Mouse (Mus musculus): ENCODE results near the gene Ppp2r2c. TPM values are rescaled to one million over a fixed set of nuclear protein-coding genes. Genes with fewer than 3 reads are reported as not detected.

Gene Ppp2r2c
- total RNA-seq, 2 experiments from 2014 or later: 298 to 304 TPM

- DNase-seq (ENCODE audit: low spot score in 2 of 2): no peak
These were observed 110.7 kb downstream of the Ppp2r2c start for GRCm38 (mm10) chr5:36979001-36979400.

- DNase-seq (ENCODE audit: low spot score in 2 of 2): no peak
These were observed 111.3 kb downstream of the Ppp2r2c start for GRCm38 (mm10) chr5:36979631-36980030.

- DNase-seq (ENCODE audit: low spot score in 2 of 2): no peak
These were observed 114.0 kb downstream of the Ppp2r2c start for GRCm38 (mm10) chr5:36982271-36982670.

GRCm38 (mm10) chr5:36986617-36987016 lies 118.3 kb downstream of the Ppp2r2c start:
- DNase-seq (ENCODE audit: low spot score in 2 of 2): no peak

- DNase-seq (ENCODE audit: low spot score in 2 of 2): no peak
These were observed 119.9 kb downstream of the Ppp2r2c start for GRCm38 (mm10) chr5:36988124-36988780.

GRCm38 (mm10) chr5:36988781-36989624 lies 120.7 kb downstream of the Ppp2r2c start, which contains the start of gene Wfs1:
Gene Wfs1 (minus strand): TSS chr5:36989205.
- DNase-seq (ENCODE audit: low spot score in 2 of 2): peak; percentile 92 to 95

- no peak for DNase-seq (ENCODE audit: low spot score in 2 of 2)
These were observed 121.3 kb downstream of the Ppp2r2c start for GRCm38 (mm10) chr5:36989625-36989977.

- DNase-seq (ENCODE audit: low spot score in 2 of 2): no peak
These were observed 121.9 kb downstream of the Ppp2r2c start for GRCm38 (mm10) chr5:36990196-36990595.

- DNase-seq (ENCODE audit: low spot score in 2 of 2): no peak
These were observed 122.5 kb downstream of the Ppp2r2c start for GRCm38 (mm10) chr5:36990631-36991350.

GRCm38 (mm10) chr5:36996410-36996809 lies 128.1 kb downstream of the Ppp2r2c start:
- no peak for DNase-seq (ENCODE audit: low spot score in 2 of 2)

GRCm38 (mm10) chr5:36997996-36998395 lies 129.7 kb downstream of the Ppp2r2c start:
- DNase-seq (ENCODE audit: low spot score in 2 of 2): no peak

GRCm38 (mm10) chr5:37001002-37001401 lies 132.7 kb downstream of the Ppp2r2c start:
- no peak for DNase-seq (ENCODE audit: low spot score in 2 of 2)

GRCm38 (mm10) chr5:37002001-37002400 lies 133.7 kb downstream of the Ppp2r2c start:
- DNase-seq (ENCODE audit: low spot score in 2 of 2): peak; percentile 87 to 88

Other genes starting within 250 kb of the Ppp2r2c start
- 100 to 1,000 TPM in 1 of 2 experiments, 10 to 100 TPM in 1; 99.8 to 117 TPM for gene D5Ertd579e, start 172.5 kb upstream of the Ppp2r2c start, total RNA-seq (2021)
- gene Bloc1s4, start 119.9 kb upstream of the Ppp2r2c start, total RNA-seq (2021): 10 to 100 TPM; 18.0 to 19.8 TPM
- 100 to 1,000 TPM; 520 to 537 TPM for gene Mrfap1, start 71.7 kb upstream of the Ppp2r2c start, total RNA-seq (2021)
- gene Man2b2, start 37.9 kb upstream of the Ppp2r2c start, total RNA-seq (2021): 10 to 100 TPM; 17.0 to 18.6 TPM
- gene Wfs1, start 120.7 kb downstream of the Ppp2r2c start, total RNA-seq (2021): 10 to 100 TPM; 65.9 to 91.7 TPM
- gene Gm1043, start 216.9 kb downstream of the Ppp2r2c start, total RNA-seq (2021): 10 to 100 TPM; 16.5 to 18.4 TPM